Mouse (Mus musculus) liver, embryonic 14.5 days (tissue): ENCODE results near the gene Smap2.

Experiments used
- CTCF ChIP-seq: IDR thresholded peaks from 2 replicates; pipeline ENCODE4 v1.5.1; 2016; ENCODE audit warnings: antibody characterized with exemption, low read depth, control low read depth
- EP300 ChIP-seq: IDR thresholded peaks from 2 replicates; pipeline ENCODE4 v1.6.1; 2016; ENCODE audit warnings: antibody characterized with exemption, low read depth

GRCm38 (mm10) chr4:121016021-121016898, 787 bp downstream of the Smap2 start:
- TF ChIP-seq CTCF (no peak), EP300 (no peak; the same call in 1 of the 2 replicates)
